Mouse (Mus musculus) liver, postnatal 0 days (tissue): Measurements from ENCODE around the gene Olfr90. TPM values are rescaled to one million over a fixed set of nuclear protein-coding genes. Genes with fewer than 3 reads are reported as not detected.
A peak's percentile ranks its signal among the peaks of the same experiment; 100 is the strongest.

Experiments used
- ATAC-seq: fragments of 200-750 bp; cut with Nextera tagmentation; 2 replicates; pipeline ENCODE4 v1.8.0; 2017; ENCODE audit warnings: mild to moderate bottlenecking, moderate library complexity
- DNase-seq: peaks from one replicate; pipeline ENCODE4 v3.0.0-alpha.2; 2016
- H3K27ac ChIP-seq: fragments of 300-500 bp; sonication (generic); 2 replicates; pipeline ENCODE4 v1.5.1; 2014; ENCODE audit warnings: antibody characterized with exemption, moderate library complexity, mild to moderate bottlenecking, low read depth
- H3K27me3 ChIP-seq: fragments of 300-500 bp; sonication (generic); 2 replicates; pipeline ENCODE4 v1.6.1; 2014; ENCODE audit warnings: low read length, control low read depth, mixed read lengths; ENCODE audit not compliant: insufficient read depth
- H3K36me3 ChIP-seq: fragments of 300-500 bp; sonication (generic); replicated peaks from 2 replicates; pipeline ENCODE4 v1.6.1; 2014; ENCODE audit warnings: mild to moderate bottlenecking, control low read depth, low read length, moderate library complexity, mixed read lengths; ENCODE audit not compliant: insufficient read depth
- H3K4me1 ChIP-seq: fragments of 300-500 bp; sonication (generic); 2 replicates; pipeline ENCODE4 v1.6.1; 2014; ENCODE audit warnings: antibody characterized with exemption, mild to moderate bottlenecking, control low read depth; ENCODE audit not compliant: insufficient read depth
- H3K4me2 ChIP-seq: fragments of 300-500 bp; sonication (generic); 2 replicates; pipeline ENCODE4 v1.6.1; 2014; ENCODE audit warnings: low read depth, mild to moderate bottlenecking, low read length, moderate library complexity, mixed read lengths
- H3K4me3 ChIP-seq: fragments of 300-500 bp; sonication (generic); 2 replicates; pipeline ENCODE4 v1.5.1; 2014; ENCODE audit warnings: low read depth, low read length
- H3K9ac ChIP-seq: fragments of 300-500 bp; sonication (generic); replicated peaks from 2 replicates; pipeline ENCODE4 v1.6.1; 2014; ENCODE audit warnings: mild to moderate bottlenecking, moderate library complexity
- H3K9me3 ChIP-seq: fragments of 300-500 bp; sonication (generic); 2 replicates; pipeline ENCODE4 v1.6.1; 2016; ENCODE audit warnings: mild to moderate bottlenecking, control low read depth, low read length, mixed read lengths
- CTCF ChIP-seq: sonication (generic); IDR thresholded peaks from 2 replicates; pipeline ENCODE4 v1.5.1; 2016; ENCODE audit warnings: antibody characterized with exemption, low read depth
- EP300 ChIP-seq: IDR thresholded peaks from 2 replicates; pipeline ENCODE4 v1.6.1; 2016; ENCODE audit warnings: antibody characterized with exemption, low read depth, mild to moderate bottlenecking
- WGBS: fragments of 180-500 bp; shearing (Covaris S2); extraction: QIAGEN DNeasy Blood & Tissue Kit; methylation state at CpG from one replicate; pipeline ENCODE4 v1.1.7; 2014; ENCODE audit not compliant: insufficient replicate concordance; 5-methylcytosine and 5-hydroxymethylcytosine counted together
- polyA plus RNA-seq: library from polyadenylated mRNA; unstranded; fragments of >200 nt; fragmentation: Nextera tagmentation; extraction: Ambion mirVana; gene quantifications from 2 replicates; pipeline ENCODE4 v1.2.1, GENCODE M21; 2015

Gene Olfr90
- polyA plus RNA-seq, 1 experiment from 2014 or later = not detected

DNA sequence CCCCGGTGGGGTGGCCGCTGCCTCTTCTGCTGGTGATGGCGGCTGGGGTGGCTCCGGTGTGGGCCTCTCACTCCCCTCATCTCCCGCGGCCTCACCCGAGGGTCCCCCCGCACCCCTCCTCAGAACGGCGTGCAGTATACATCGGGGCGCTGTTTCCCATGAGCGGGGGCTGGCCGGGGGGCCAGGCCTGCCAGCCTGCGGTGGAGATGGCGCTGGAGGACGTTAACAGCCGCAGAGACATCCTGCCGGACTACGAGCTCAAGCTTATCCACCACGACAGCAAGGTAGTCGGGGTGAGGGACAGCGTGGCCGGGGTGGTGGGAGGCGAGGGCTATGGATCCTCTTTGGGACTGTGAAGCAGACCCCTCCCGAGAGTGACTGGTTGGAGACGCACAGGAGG is 37.4 kb downstream of the Olfr90 start:
- Histone ChIP-seq H3K4me2 (peak overlapping the region; percentile 68), H3K4me3 (peak overlapping the region; percentile 37), H3K36me3 (no peaks in the 10 kb centered on the region), H3K9me3 (no peaks in the 10 kb centered on the region), H3K9ac (peak overlapping the region; percentile 21; the same call in 1 of the 2 replicates), H3K27ac (no peak overlapping the region), H3K27me3 (peaks cover 57% of the 10 kb centered on the region), H3K4me1 (peaks cover 13% of the 10 kb centered on the region)
- no peak for TF ChIP-seq EP300
- TF ChIP-seq CTCF = no peak
- ATAC-seq = no peak
- no peak for DNase-seq
- 14% methylated on average over 26 of the region's 27 CpGs for WGBS

DNA sequence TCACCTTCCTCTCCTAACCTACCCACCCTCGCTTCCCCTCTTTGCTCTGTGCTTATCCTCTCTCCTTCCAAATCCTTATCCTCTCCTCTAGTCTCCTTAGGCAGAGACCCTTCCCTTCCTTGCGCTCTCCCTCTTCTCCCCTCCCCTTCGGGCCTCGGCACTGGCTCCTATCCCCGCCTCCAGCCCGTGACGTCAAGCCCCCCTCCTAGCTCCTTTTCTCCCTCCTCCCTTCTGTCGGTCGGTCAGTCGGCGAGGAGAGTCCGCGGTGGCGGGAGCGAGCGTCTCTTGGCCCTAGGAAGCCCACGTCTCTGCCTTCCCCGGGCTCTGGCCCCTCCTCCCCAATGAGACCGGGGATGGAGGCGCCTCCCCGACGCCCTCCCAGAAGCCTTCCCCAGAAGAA is 37.9 kb downstream of the Olfr90 start:
- DNase-seq (peak; percentile 49), ATAC-seq (no peak)
- H3K36me3 ChIP-seq = no peaks in the 10 kb centered on the region
- H3K4me3 ChIP-seq = peak overlapping the region; percentile 37
- H3K9ac ChIP-seq = peak overlapping the region; percentile 21; the same call in 1 of the 2 replicates
- WGBS = under 1% methylated on average over 22 of the region's 22 CpGs
- no peaks in the 10 kb centered on the region for H3K9me3 ChIP-seq
- TF ChIP-seq CTCF = no peak
- no peak for TF ChIP-seq EP300
- peaks cover 13% of the 10 kb centered on the region for H3K4me1 ChIP-seq
- H3K4me2 ChIP-seq = peak overlapping the region; percentile 68
- H3K27ac ChIP-seq = no peak overlapping the region
- peaks cover 61% of the 10 kb centered on the region for H3K27me3 ChIP-seq

DNA sequence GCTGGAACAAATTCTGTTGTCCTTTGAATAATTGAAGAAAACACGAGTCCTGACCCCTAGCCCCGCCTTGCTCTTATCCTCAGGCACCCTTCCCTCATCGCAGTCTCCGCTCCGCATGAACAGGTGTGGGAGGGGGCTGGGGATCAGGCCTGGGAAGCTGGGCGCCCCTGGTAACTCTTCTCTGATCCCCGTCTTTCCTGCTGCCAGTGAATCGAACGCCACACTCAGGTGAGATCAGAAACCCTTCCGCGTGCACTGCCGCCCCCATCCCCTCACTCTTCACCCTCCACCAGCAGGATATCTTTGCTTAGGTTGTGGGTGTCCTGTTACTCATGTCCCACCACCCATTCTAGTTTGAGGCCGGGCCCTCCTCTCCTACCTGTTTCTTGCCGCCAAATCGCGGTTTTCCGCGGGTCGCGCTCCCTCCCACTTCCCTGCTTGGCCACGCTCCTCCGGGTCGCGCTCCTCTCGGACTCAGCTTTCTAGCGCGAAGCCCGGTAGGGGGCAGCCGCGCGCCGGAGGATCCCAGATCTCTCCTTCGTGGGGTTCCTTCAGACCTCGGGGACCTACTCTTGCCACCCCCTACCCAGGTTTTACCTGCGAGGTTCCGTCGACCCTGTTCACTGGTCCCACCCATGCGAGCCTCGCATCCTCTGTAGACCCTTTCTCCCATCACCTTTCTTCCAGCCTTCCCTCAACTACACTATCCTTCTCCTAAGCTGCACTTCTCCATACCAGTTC is 38.6 kb downstream of the Olfr90 start:
- Histone ChIP-seq H3K9ac (no peak overlapping the region), H3K4me1 (peaks cover 13% of the 10 kb centered on the region), H3K9me3 (no peaks in the 10 kb centered on the region), H3K36me3 (no peaks in the 10 kb centered on the region), H3K4me3 (peak overlapping the region; percentile 37), H3K27ac (no peak overlapping the region), H3K4me2 (peak overlapping the region; percentile 68), H3K27me3 (peaks cover 64% of the 10 kb centered on the region)
- ATAC-seq = no peak
- DNase-seq = peak; percentile 51
- TF ChIP-seq CTCF (peak; percentile 53), EP300 (no peak)
- 4% methylated on average over 39 of the region's 39 CpGs for WGBS

DNA sequence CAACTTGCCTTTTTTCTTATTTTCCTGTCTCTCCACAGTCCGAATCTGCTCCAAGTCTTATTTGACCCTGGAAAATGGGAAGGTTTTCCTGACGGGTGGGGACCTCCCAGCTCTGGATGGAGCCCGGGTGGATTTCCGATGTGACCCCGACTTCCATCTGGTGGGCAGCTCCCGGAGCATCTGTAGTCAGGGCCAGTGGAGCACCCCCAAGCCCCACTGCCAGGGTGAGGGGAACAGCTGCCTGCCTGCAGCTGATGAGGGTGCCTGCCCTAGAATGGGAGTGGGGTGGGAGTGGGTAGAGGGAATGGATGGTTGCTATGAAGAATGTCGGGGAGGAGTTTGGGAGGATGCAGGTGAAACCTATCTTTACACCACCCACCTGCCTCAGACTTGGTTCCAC is 39.9 kb downstream of the Olfr90 start:
- Histone ChIP-seq H3K4me1 (peaks cover 13% of the 10 kb centered on the region), H3K27ac (no peak overlapping the region), H3K4me3 (no peak overlapping the region), H3K9me3 (no peaks in the 10 kb centered on the region), H3K4me2 (no peak overlapping the region), H3K9ac (no peak overlapping the region), H3K27me3 (peaks cover 66% of the 10 kb centered on the region), H3K36me3 (no peaks in the 10 kb centered on the region)
- WGBS = 63% methylated on average over 7 of the region's 7 CpGs
- ATAC-seq (no peak), DNase-seq (no peak)
- no peak for TF ChIP-seq CTCF
- no peak for TF ChIP-seq EP300

- WGBS = 29% methylated on average over 3 of the region's 3 CpGs
- TF ChIP-seq EP300 (no peak), CTCF (peak; percentile 50)
- peaks cover 66% of the 10 kb centered on the region for H3K27me3 ChIP-seq
- no peak for ATAC-seq
- no peak overlapping the region for H3K4me3 ChIP-seq
- peaks cover 13% of the 10 kb centered on the region for H3K4me1 ChIP-seq
- no peaks in the 10 kb centered on the region for H3K9me3 ChIP-seq
- H3K36me3 ChIP-seq = no peaks in the 10 kb centered on the region
- H3K27ac ChIP-seq = no peak overlapping the region
- H3K4me2 ChIP-seq = no peak overlapping the region
- H3K9ac ChIP-seq = no peak overlapping the region
- no peak for DNase-seq
These were observed 40.3 kb downstream of the Olfr90 start for GRCm38 (mm10) chr17:37047981-37048380.

- Histone ChIP-seq H3K27me3 (peaks cover 64% of the 10 kb centered on the region), H3K4me1 (peaks cover 13% of the 10 kb centered on the region), H3K4me2 (no peak overlapping the region), H3K4me3 (no peak overlapping the region), H3K9me3 (no peaks in the 10 kb centered on the region), H3K36me3 (no peaks in the 10 kb centered on the region), H3K9ac (no peak overlapping the region), H3K27ac (no peak overlapping the region)
- DNase-seq (no peak), ATAC-seq (no peak)
- 39% methylated on average over 19 of the region's 19 CpGs for WGBS
- no peak for TF ChIP-seq CTCF
- TF ChIP-seq EP300 = no peak
These were observed 40.8 kb downstream of the Olfr90 start for GRCm38 (mm10) chr17:37047332-37047976.
